Mouse (Mus musculus) adrenal gland, postnatal 10 days (tissue): ENCODE results near the gene Gnb3. TPM values are rescaled to one million over a fixed set of nuclear protein-coding genes. Genes with fewer than 3 reads are reported as not detected.
A peak's percentile ranks its signal among the peaks of the same experiment; 100 is the strongest.

Source experiments
- DNase-seq: peaks from one replicate; pipeline ENCODE4 v3.0.0; 2021; ENCODE audit warnings: mixed read lengths
- long read RNA-seq, 2 experiments: library from polyadenylated mRNA; stranded (forward); transcript quantifications; one replicate each; pipeline ENCODE4 v2.0.0; 2021
- total RNA-seq, 2 experiments: library from RNA; stranded (reverse); gene quantifications; 2 replicates each; pipeline ENCODE4 v1.2.3; 2021

Gnb3 gene
- 1 to 10 TPM; 7.5 to 9.7 TPM for total RNA-seq
- long read RNA-seq, experiment 1, transcript Gnb3-201 (10 exons, 1,846 nt), result major isoform, 20 of 25 reads
- long read RNA-seq, experiment 1, partial matches to known transcripts, result 0 of 25 reads
- long read RNA-seq, experiment 1, other reads (novel, unspliced or antisense), result 4 of 25 reads
- long read RNA-seq, experiment 2, transcript Gnb3-201 (10 exons, 1,846 nt), result major isoform, 9 of 17 reads
- long read RNA-seq, experiment 2, partial matches to known transcripts, result 2 of 17 reads
- long read RNA-seq, experiment 2, other reads (novel, unspliced or antisense), result 2 of 17 reads

DNA sequence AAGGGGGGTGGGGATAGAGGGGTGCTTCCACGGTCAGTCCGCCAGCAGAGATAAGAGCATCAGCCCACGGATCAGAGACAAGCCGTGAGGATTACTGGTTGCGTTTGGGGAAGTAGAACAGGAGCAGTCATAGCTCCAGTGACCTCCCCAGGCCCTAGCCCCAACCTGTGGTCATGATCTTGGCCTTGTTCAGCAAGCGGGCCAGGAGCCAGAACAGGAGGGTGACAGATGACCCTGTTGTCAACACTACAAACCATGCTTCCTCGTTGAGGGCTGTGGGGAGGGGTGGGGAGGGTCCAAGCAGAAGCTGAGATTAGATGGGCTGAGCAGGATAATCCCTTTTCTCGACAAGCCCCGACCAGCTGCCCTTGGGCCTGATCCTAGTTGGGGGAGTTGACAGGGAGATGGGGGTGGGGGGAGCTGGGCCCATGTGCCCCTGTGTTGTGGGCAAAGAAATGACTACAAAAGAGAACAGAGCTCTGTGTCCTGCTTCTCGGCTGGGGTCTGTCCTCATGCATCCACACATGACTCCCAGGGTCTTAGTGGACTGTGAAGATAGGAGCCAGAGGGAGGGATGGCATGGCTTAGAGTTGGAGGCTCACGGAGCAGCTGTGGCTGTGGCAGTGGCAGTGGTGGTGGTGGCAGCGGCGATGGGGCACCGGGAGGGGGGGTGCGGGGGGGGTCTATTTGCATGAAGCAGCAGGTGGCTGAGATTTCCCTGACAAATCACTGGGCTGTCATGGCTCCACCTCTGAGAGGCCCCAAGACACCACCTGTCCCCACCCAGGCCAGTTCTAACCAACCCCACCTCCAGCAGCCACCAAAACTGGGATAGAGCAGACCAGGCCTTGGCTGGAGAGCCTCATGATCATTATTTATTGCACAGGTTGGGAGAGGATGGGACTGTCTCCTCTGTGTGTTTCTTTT lies at the start of gene Gnb3:
Gene Gnb3 (minus strand): TSS at position 35 of the 927 bp plus-strand sequence.
- no peak for DNase-seq

DNA sequence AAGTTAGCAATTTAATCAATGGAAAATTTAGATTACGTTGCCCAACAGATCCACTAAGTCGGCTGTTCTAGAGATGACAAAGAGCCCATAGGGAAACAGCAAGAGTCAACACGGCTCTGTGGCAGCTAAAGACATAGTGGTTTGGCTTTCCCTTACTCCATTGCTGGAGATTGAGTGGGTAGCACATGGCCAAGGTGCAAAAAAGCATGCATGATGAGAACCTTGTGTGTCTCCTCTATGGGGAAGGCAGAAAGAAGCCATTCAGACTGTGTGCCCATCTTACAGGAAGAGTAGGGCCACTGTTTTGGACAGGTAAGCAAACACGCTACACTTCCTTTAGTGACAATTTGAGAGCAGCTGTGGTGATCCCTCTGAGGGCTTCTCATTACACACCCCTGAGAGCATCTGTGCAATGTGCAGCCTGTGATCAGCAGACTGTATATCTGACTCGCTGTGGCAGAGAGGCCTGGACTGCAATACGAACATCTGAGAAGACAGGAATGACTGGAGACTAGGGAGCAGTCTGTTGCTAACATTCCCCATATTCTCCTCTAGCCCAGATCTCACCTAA lies 48.6 kb upstream of the Gnb3 start:
- no peak for DNase-seq

DNA sequence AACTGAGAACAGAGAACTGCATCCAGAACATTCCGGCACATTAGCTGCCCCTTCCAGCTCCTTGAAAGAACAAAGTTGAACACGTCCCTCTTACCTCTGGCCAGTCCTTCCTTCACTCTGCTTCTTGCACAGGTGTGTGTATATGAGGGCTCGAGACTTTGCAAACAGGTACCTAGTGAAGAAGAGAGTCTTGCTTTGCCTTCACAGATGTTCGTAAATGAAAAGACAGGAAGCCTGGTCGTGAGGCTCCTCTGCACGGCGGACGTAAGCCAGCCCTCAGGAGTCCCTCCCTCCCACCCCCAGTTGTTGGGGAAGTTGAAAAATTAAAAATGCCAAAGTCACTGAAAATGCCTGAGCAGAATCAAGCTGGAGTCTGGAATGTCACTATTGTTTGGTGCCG lies 47.9 kb upstream of the Gnb3 start, which contains the start of gene Cd4:
Gene Cd4 (minus strand): TSS at position 236 of the 400 bp plus-strand sequence.
- DNase-seq, result no peak

DNA sequence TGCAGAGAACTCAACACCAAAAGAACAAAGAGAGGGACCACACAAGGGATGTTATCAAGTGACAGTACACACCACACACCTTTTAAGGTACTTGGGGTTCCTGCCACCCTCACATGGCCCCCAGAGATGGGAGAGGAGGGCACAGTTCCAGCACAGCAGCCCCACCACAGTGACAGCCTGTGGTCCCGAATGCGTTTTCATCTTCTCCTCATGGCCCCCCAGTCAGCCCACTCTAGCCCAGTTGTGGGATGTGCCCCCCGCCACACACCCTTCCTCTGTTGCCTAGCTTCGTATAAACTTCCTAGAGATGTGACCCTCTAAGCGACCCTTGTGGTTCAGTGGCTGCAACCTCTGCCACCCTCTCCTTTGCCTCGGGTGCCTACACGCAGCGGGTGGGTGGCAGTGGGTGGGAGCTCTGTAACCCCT lies 45.9 kb upstream of the Gnb3 start:
- no peak for DNase-seq

DNA sequence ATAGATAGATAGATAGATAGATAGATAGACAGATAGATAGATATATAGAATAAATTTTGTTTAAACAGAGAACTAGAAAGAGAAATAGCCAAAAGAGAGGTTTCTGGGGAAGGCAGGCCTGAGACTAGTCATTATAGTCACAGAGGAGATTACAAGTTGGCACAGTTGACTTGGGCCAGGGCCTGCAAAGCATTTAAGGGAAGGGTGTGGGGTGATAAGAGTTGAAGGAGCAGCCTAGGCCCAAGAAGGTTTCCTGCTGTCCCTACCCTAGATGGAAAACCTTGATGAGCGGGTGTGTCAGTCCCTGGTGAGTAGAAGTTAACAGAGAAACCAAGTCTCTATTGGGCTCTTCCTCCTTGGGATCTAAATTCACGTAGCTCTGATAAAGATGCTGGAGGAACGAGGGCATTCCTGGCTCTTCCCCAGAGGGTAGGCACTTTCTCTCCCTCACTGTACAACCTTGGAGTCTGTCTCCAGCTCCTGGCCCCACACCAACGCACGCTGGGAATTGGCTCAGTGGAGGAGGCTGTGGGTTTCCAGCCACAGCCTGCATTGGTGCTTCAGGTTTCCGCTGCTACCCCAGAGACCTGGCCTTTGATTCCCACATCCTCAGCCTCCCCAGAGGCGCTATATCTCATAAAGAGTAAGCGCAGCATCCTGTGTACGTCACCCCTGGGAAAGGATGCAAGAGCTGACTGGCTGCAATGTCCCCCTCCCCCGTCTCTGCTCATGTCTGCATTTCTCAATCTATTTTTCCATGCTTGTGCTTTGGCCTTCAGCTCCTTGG lies 44.8 kb upstream of the Gnb3 start:
- peak; percentile 28 for DNase-seq

DNA sequence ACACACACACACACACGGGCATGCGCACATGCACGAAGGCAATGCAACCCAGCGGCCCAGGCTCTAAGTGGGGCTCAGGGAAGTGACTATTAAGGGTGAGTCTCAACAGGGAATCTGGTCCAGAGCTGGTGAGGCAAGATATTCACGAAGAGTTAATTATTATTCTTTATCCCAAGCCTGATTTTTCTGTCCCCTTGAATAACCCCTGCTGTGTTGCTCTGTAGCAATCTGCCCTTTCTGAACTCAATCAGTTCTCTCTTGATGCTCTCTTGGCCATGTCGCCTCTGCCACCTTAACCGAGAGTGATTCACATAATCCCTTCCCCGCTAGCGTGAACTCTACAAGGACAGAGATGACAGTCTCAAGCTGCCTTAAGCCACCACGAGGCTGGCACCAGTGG lies 43.3 kb upstream of the Gnb3 start:
- no peak for DNase-seq

DNA sequence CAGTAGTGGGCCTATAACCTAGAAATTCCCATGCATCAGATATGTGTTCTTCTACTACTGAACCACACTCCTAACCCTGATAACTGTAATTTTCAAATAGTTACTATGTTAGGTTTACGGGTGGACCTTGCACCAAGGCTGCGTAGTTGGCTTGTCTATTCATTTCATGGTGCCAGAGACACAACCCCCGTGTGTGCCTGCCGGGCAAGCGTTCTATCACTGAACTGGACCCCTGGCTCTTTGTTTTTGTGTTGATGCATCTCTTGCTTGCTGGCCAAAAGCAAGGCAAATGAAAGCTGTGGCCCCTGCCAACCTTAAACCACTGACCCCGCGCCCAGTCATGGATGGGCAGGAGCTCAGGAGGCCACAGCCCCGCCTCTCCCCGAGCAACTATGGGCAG lies 41.7 kb upstream of the Gnb3 start:
- no peak for DNase-seq

DNA sequence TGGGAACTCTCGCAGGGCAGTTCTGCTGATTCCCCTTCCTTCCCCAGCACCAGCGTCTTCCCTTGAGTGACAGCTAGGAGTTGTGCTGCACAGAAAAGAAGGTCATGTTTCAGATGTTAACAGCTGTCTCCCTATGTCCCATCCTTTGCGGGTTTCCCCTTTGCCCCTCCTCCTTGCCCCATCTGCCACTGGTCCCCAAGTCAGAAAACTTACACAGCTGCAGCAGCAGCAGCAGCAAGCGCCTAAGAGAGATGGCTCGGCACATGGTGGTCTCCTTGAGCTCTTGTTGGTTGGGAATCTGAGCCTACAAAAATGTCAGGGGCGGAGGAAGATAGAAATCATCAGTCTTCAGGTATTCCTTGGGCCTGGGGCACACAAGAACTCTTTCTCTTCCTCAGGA lies 39.3 kb upstream of the Gnb3 start:
- DNase-seq, result no peak

DNA sequence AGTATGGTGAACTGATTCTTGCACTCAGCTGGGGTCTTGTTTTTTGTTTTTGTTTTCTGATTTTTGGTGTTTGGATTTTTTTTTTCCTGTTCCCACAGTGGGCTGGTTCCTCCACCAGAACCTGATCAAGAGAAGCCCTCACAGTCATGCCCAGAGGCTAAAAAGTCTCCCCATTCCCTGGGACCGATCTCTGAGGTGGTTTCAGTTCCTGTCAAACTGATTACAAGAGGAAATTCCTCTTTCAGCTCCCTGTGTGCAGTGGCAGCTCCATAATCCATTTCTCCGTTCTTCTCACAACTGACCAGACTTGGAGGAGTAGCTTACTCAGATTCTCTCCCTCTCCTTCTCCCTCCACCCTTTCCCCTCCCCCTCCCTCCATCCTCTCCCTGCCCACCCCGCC lies 34.3 kb upstream of the Gnb3 start:
- no peak for DNase-seq

DNA sequence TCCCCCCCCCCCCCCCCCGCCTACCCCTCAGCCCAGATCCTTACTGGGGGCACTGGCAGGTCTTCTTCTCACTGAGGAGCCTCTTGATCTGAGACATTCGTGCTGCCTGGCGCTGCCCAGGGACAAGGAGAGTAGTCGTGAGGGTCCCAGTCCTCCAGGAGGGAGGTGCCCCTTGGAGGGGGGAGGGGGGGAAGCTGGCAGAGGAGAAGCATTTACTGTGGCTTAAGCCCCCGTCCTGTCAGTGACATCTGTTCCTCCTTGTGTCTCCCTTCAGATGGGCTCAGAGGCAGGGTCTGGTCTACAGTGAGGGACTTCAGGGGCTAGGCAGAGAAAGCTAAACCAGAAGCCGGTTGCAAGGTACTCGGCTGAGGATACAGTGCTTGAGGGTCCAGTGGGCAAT lies 26.5 kb upstream of the Gnb3 start:
- DNase-seq, result no peak

DNA sequence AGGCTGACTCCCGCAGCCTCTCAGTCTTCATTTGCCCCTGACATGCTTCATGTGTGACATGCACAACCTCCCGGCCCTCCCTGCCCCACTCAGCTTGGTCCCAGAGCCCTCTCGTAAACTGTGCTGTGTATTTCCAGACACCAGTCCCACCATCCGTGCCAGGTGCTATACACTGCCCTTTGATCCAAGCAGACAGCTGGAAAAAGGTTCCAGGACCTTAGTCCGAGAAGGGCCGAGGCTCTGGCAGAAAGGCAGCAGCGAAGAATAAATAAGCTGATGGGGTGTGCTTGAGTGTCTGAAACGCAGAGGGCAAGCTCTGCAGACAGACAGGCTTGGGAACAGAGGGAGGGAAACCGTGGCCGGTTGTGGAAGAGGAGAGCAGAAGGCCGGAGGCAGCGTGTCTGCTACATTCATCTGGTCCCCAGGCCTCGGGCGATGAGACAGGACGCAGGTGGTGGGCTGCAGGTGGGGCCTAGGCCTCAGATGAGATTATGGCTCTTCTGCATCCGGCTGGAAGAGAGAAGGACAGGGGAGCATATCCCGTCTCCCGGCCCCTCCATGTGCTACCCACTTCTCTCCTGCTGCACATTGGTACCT lies 25.8 kb upstream of the Gnb3 start:
- no peak for DNase-seq

DNA sequence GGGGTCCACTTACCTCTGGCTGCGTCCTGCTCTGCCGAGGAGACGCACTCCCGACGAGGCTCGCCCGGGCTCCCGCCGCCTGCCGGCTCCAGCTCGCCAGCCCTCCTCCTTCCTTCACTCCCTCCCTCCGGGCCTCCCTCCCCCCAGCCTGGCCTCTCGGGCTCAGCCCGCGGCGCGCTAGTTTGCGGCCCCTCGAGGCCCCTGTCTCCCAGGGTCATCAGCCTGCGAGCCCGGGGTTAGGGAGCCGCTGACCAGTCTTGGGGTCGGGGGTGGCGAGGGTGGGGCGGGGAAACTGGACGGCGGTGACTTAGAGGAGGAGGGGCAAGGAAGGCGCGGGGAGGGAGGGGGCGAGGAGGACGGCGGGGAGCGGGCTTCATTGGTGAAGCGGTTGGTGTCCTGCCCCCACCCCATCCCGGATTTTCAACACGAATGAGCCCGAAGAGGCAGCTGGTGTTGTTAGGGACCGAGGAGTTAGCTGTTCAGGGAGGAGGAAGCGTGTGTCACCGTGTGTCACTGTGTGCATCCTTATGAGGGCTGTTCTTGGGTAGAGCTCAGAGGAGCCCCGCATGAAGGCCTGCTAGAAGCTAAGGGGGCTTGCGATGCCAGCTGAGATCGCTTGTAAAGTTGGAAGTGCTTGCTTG lies 23.7 kb upstream of the Gnb3 start, which contains the start of gene Gpr162:
Gene Gpr162 (minus strand): TSS at position 326 of the 641 bp plus-strand sequence.
- peak; percentile 80 for DNase-seq

DNA sequence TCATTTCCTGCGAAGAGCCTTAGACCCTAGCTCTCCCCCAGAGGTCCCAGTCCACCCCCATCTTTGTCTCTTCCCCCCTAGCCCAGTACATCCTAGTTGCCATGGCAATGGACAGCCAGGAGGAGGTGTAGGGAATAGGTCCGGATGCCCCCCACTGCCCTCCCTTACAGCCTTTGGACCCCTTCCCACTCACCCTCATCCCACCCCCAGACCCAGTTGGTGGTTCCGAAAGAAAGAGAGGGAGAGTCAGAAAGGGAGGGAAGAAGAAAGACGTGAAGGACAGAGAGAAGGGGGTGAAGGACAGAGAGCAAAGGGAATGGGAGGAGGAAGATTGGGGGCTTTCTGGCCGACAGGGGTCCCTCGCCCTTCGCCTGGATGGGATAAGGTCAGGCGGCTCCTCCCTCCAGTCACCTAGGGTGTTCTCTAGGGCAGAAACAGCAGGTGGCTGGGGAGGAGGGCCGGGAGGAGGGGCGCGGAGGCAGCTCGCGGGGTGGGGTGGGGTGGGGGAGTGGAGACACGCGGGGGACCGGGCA lies 23.1 kb upstream of the Gnb3 start:
- DNase-seq, result no peak

DNA sequence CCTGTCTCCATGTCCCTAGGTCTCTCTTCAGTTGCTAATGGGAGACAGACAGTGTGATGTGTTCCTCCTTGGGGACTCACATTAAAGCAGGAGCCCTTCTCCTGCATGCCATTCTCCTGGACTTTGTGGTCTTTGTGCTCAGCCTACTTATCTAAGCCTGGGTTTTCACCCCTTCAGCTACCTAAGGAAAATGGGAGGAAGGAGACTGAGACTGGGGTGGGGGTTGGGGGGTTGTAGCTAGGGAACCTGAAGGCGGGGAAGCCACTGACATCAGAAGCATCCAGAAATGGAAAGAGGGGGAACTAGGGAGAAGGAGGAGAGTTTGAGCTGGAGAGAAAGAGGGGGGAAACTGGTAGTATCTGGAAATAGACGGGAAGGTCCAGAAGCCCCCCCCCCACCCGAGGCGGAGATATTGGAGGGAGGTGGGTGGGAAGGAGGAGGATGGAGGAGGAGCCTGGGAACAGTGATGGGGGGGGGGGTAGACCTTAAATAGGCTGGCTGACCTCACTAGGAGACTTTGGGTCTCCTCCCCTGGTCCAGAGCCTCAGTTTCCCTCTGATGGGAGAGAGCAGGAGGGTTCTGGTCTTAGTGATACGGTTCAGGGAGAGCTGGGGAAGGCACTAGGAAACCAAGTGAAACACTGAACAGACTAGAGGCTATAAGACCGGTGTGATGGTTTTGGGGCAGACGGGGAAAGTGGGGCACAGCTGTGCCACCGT lies 22.5 kb upstream of the Gnb3 start:
- no peak for DNase-seq

DNA sequence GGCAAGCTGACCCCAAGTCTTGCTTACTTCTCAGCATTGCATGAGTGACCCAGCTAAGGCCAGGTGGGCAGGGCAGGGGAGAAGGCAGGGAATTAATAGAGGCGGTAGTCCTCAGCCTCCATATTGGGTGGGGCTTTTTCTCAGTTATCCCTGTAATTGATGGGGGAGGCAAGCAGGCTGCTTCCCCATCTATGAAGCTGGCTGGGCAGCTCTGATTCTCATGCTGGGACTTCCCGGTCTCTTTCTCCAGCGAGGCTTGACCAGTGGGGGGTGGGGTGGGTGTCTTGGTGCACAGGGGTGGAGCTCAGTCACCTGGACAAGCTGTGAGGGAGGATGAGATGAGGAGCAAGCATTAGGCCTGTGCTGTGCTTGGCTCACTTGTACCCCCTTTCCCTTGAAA lies 21.7 kb upstream of the Gnb3 start:
- no peak for DNase-seq

DNA sequence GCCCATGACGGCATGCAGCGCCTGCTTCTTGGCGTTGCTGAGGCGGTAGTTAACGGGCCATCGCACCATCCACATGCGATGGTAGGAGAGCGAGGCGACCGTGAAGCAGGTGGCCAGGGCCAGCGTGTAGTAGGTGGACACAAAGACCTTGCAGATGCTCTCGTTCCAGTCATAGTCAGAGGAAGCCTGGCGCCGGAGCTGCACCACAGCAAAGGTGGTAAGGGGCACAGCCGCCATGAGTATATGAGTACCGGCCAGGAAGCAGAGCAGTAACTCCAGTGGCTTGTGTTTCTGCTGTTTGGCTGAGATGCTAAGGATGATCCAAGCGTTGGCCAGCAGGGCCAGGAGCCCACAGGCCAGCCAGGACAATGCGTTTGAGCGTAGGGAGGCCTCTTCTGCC lies 21.2 kb upstream of the Gnb3 start:
- no peak for DNase-seq

DNA sequence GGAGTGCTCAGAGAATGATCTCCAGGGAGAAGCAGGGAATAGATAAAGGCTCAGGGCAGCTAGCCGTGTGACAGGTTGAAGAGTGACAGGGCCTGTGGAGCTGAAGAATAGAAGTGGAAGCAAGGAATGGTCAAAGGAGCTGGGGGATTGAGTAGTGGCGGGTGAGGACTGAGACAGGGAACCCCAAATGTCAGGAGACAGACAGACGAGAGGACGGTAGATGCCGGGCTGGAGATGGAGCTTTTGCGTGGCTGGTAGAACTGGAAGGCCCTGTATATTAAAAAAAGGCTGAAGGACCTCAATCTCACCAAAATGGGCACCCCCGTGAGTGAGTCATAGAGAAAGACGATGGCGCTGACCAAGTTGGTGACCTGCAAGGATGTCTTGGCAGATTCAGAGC lies 20.4 kb upstream of the Gnb3 start:
- DNase-seq, result no peak

DNA sequence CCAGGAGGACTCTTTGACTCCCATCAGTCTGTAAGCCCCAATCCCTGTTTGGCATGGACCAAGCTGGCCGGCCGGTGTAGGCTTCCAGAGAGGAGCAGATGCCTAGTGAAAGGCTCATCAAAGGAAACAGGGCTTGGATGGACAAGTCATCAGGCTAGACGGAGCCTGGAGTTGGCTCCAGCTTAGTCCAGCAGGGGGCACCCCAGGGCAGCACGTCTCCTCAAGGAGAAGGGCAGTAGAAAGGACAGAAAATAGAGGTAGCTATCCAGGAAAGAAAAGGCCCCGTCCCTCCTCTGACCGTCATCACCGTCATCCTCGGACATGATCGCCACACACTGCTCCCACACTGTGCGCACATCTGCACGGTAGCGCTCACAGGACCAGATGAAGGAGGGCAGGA lies 19.6 kb upstream of the Gnb3 start:
- peak; percentile 95 for DNase-seq

DNA sequence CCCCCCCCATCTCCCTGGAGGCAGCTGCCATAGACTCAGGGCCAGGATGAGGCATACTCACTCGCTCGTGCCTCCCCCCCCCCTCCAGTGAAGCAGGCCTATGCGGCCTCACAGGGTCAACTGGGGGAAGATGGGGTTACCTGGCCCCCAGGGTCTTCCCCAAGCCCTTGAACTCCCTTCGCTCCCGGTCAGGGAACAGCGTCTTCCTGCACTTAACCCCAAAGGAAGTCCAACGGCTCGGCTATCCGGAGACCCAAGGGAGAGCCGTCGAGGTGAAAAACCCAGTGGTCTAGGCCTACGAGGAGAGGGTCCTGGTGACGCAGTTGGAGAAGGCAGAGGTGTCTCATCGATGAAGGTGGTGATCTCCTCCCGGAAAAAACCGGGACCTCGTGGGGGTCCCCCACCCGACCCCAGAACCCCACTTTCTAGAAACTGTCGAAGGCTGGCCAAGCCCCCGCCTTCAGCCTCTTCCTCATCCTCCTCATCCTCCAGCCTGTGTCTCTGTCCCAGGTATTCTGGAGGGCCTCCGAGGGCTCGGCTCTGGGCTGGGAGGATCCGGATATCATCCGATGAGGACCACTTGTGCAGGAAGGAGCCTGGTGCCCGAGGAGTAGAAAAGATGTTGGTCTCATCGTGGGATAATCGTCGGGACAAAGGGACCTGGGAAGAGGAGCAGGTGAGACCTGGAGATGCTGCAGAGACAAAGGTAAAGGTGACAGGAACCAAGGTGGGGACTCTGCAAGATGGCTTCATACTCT lies 18.7 kb upstream of the Gnb3 start:
- DNase-seq, result no peak
